Mouse (Mus musculus) left cerebral cortex, adult 11 months (tissue): ENCODE results near the gene Grsf1.

ENCODE experiments used
- DNase-seq: peaks from one replicate; pipeline ENCODE4 v3.0.0; 2022; ENCODE audit warnings: low spot score

Grsf1 gene

GRCm38 (mm10) chr5:88630883-88631282 is 45.1 kb downstream of the Grsf1 start:
- DNase-seq: no peak

GRCm38 (mm10) chr5:88629987-88630386 is 46.0 kb downstream of the Grsf1 start:
- no peak for DNase-seq

GRCm38 (mm10) chr5:88629125-88629524 is 46.8 kb downstream of the Grsf1 start:
- DNase-seq: no peak

- DNase-seq: no peak
Observed at GRCm38 (mm10) chr5:88627545-88627944, 48.4 kb downstream of the Grsf1 start.

GRCm38 (mm10) chr5:88616988-88617387 is 59.0 kb downstream of the Grsf1 start:
- DNase-seq: no peak

- no peak for DNase-seq
Observed at GRCm38 (mm10) chr5:88614129-88614528, 61.8 kb downstream of the Grsf1 start.
